Mouse (Mus musculus) WW6 (cell line): Measurements from ENCODE around the gene Agap1.

Experiments used
- DNase-seq: peaks from one replicate; pipeline ENCODE4 v3.0.0-alpha.2; 2013; ENCODE audit warnings: low read depth, low spot score

The Agap1 gene

GRCm38 (mm10) chr1:89457126-89458031 is 2.8 kb downstream of the Agap1 start:
- DNase-seq, result no peak

GRCm38 (mm10) chr1:89461881-89462280 is 7.3 kb downstream of the Agap1 start:
- DNase-seq, result no peak

GRCm38 (mm10) chr1:89463138-89463537 is 8.5 kb downstream of the Agap1 start:
- no peak for DNase-seq

- DNase-seq, result no peak
Measured at GRCm38 (mm10) chr1:89465417-89466002, 10.9 kb downstream of the Agap1 start.

- no peak for DNase-seq
Measured at GRCm38 (mm10) chr1:89467321-89468069, 12.9 kb downstream of the Agap1 start.

GRCm38 (mm10) chr1:89468141-89468540 is 13.5 kb downstream of the Agap1 start:
- no peak for DNase-seq

GRCm38 (mm10) chr1:89471430-89471829 is 16.8 kb downstream of the Agap1 start:
- DNase-seq, result no peak

- DNase-seq, result no peak
Measured at GRCm38 (mm10) chr1:89471891-89472290, 17.3 kb downstream of the Agap1 start.

GRCm38 (mm10) chr1:89473946-89474345 is 19.3 kb downstream of the Agap1 start:
- DNase-seq, result no peak

GRCm38 (mm10) chr1:89474853-89475252 is 20.2 kb downstream of the Agap1 start:
- no peak for DNase-seq

- DNase-seq, result no peak
Measured at GRCm38 (mm10) chr1:89477033-89477432, 22.4 kb downstream of the Agap1 start.

- no peak for DNase-seq
Measured at GRCm38 (mm10) chr1:89478571-89479460, 24.2 kb downstream of the Agap1 start.

- no peak for DNase-seq
Measured at GRCm38 (mm10) chr1:89481154-89481553, 26.5 kb downstream of the Agap1 start.

- no peak for DNase-seq
Measured at GRCm38 (mm10) chr1:89482812-89483211, 28.2 kb downstream of the Agap1 start.

GRCm38 (mm10) chr1:89486891-89487290 is 32.3 kb downstream of the Agap1 start:
- DNase-seq, result no peak

- DNase-seq, result no peak
Measured at GRCm38 (mm10) chr1:89489111-89489971, 34.7 kb downstream of the Agap1 start.

GRCm38 (mm10) chr1:89493177-89493576 is 38.6 kb downstream of the Agap1 start:
- no peak for DNase-seq

GRCm38 (mm10) chr1:89494816-89495215 is 40.2 kb downstream of the Agap1 start:
- no peak for DNase-seq

- no peak for DNase-seq
Measured at GRCm38 (mm10) chr1:89496204-89496603, 41.6 kb downstream of the Agap1 start.

- no peak for DNase-seq
Measured at GRCm38 (mm10) chr1:89500925-89501324, 46.3 kb downstream of the Agap1 start.
